Mouse (Mus musculus): ENCODE results near the gene Ugt1a6a. TPM values are rescaled to one million over a fixed set of nuclear protein-coding genes. Genes with fewer than 3 reads are reported as not detected.
"Not testable (repeated sequence)": the region's sequence is repeated elsewhere in the genome, so short reads cannot be mapped to it uniquely, and the experiment has no call there.

Ugt1a6a gene
- 3.7 and 3.9 TPM in 2 replicates for polyA plus RNA-seq (2015; fragmentation: Nextera tagmentation; extraction: Ambion mirVana)

DNA sequence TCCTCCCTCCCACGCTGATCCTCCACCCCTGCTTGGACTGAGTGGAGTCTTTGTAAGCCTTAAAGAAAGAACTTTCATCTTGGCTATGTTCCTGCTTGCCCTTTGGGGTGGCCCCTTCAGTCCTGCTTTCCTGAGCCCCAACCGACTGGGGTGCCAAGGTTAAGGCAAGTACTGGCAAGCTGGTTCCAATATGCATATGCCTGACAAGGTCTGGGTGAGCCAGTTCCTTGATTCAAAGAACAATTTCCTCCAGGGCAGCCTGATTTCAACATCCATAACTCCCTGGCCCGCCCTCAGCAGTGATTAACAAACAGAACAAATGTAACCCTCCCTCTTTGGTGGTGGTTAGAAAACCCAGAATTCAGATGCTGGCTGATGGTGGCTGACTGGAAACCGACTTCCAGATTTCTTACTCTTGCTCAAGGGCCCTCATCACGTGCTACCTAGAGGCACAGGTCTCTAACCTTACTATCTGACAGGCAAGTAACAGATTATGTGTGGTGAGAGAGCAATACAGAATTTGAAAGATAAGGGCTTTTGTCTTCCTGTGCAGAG, at the start of gene Ugt1a6a:
TSS of gene Ugt1a6a (plus strand) at position 353 of the 555 bp plus-strand sequence.
- peak; percentile 70 for ATAC-seq (ENCODE audit: low read depth)
- H3K27me3 ChIP-seq (ENCODE audit: control insufficient read depth, insufficient read depth, low read depth, low read length); H3K4me1 ChIP-seq (replicated peaks; ENCODE audit: control insufficient read depth, insufficient read depth, low read length); H3K36me3 ChIP-seq (ENCODE audit: control insufficient read depth, insufficient read depth, low read length); H3K9ac ChIP-seq (ENCODE audit: low read length); H3K4me3 ChIP-seq (ENCODE audit: low read length); H3K4me2 ChIP-seq (ENCODE audit: low read depth, low read length); H3K9me3 ChIP-seq (ENCODE audit: control insufficient read depth, low read length): not testable (repeated sequence)
- peak within 1 kb of the TSS; percentile 75 for H3K27ac ChIP-seq (ENCODE audit: low read length)
- WGBS, result 24% methylated on average over 4 of the region's 5 CpGs

DNA sequence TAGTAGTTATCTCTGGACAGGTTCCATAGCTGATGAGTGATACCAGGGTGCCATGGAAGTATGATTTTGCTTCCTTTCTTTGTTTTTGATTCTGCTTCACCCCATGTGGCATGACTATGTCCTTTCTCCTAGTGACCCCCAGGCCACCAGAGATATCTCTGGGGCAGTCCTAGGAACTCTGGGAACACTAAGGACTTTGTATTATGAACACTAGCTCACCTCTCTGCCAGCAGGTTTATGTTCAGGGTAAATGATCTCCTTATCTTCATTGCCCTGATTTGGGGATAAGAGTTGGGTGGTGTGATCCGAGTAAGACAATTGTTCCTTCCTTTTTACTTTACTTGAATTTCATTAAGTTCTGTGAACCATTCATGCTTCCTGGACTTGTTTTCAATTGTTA, 48.5 kb upstream of the Ugt1a6a start:
- ATAC-seq (ENCODE audit: low read depth), result no peak
- WGBS, result 56% methylated on average over 1 of the region's 1 CpGs
- no peak overlapping the region for H3K4me2 ChIP-seq (ENCODE audit: low read depth, low read length)
- no peaks in the 10 kb centered on the region for H3K27me3 ChIP-seq (ENCODE audit: control insufficient read depth, insufficient read depth, low read depth, low read length)
- no peaks in the 10 kb centered on the region for H3K36me3 ChIP-seq (ENCODE audit: control insufficient read depth, insufficient read depth, low read length)
- H3K27ac ChIP-seq (ENCODE audit: low read length), result no peak overlapping the region
- H3K4me3 ChIP-seq (ENCODE audit: low read length), result no peak overlapping the region
- no peaks in the 10 kb centered on the region for H3K9me3 ChIP-seq (ENCODE audit: control insufficient read depth, low read length)
- H3K4me1 ChIP-seq (replicated peaks; ENCODE audit: control insufficient read depth, insufficient read depth, low read length), result no peaks in the 10 kb centered on the region
- no peak overlapping the region for H3K9ac ChIP-seq (ENCODE audit: low read length)

DNA sequence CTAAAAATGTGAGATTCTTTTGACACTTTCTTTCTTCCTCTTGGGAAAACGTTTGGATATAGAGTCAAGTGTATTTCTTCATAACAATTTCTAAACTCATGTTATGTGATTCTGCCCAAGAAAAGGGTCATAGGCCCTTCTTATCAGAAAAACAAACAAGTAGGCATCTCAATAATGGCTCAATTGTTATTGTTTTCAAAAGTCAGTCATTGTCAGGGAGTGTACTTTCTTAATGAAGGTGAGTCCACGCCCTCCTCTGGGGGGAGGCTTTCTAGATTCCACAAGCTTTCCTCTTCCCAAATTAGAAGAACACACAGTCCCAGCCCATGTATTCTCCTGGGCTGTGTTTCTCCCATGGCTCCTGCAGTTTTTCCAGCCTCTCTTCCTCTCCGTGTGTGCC, 47.1 kb upstream of the Ugt1a6a start, which contains the start of gene Ugt1a8:
TSS of gene Ugt1a8 (plus strand) at position 301 of the 400 bp plus-strand sequence.
- WGBS, result 70% methylated on average over 3 of the region's 3 CpGs

DNA sequence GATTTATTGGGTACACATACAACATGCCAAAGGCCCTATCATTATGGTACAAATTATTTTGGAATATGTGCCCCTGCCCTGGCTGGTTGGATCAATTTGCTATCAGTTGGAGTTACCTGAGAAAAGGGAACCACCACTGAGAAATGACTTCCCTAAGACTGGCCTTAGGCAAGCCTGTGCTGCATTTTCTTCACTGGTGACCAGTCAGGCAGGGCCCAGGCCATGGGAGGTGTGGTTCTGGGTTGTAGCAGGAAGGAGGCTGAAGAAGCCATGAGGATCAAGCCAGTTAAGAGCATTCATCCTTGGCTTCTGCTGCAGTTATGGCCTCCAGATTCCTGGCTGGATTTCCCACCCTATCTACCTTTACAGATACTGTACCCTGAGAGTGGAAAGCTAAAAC, 42.3 kb upstream of the Ugt1a6a start:
- Histone ChIP-seq H3K27me3 (ENCODE audit: control insufficient read depth, insufficient read depth, low read depth, low read length) (no peaks in the 10 kb centered on the region), H3K4me2 (ENCODE audit: low read depth, low read length) (no peak overlapping the region), H3K9me3 (ENCODE audit: control insufficient read depth, low read length) (no peaks in the 10 kb centered on the region), H3K36me3 (ENCODE audit: control insufficient read depth, insufficient read depth, low read length) (no peaks in the 10 kb centered on the region), H3K9ac (ENCODE audit: low read length) (no peak overlapping the region), H3K4me1 (replicated peaks; ENCODE audit: control insufficient read depth, insufficient read depth, low read length) (peaks cover 2% of the 10 kb centered on the region; the same call in 1 of the 2 replicates), H3K4me3 (ENCODE audit: low read length) (no peak overlapping the region), H3K27ac (ENCODE audit: low read length) (no peak overlapping the region)
- no peak for ATAC-seq (ENCODE audit: low read depth)

More for the DNA sequence above, 47.1 kb upstream of the Ugt1a6a start, which contains the start of gene Ugt1a8:
- H3K9ac ChIP-seq (ENCODE audit: low read length), result no peak within 1 kb of the TSS
- ATAC-seq (ENCODE audit: low read depth), result no peak
- H3K27ac ChIP-seq (ENCODE audit: low read length), result no peak within 1 kb of the TSS
- no peaks in the 10 kb centered on the region for H3K9me3 ChIP-seq (ENCODE audit: control insufficient read depth, low read length)
- H3K4me2 ChIP-seq (ENCODE audit: low read depth, low read length), result no peak within 1 kb of the TSS
- no peaks in the 10 kb centered on the region for H3K36me3 ChIP-seq (ENCODE audit: control insufficient read depth, insufficient read depth, low read length)
- no peaks in the 10 kb centered on the region for H3K4me1 ChIP-seq (replicated peaks; ENCODE audit: control insufficient read depth, insufficient read depth, low read length)
- no peak within 1 kb of the TSS for H3K4me3 ChIP-seq (ENCODE audit: low read length)
- no peaks in the 10 kb centered on the region for H3K27me3 ChIP-seq (ENCODE audit: control insufficient read depth, insufficient read depth, low read depth, low read length)

DNA sequence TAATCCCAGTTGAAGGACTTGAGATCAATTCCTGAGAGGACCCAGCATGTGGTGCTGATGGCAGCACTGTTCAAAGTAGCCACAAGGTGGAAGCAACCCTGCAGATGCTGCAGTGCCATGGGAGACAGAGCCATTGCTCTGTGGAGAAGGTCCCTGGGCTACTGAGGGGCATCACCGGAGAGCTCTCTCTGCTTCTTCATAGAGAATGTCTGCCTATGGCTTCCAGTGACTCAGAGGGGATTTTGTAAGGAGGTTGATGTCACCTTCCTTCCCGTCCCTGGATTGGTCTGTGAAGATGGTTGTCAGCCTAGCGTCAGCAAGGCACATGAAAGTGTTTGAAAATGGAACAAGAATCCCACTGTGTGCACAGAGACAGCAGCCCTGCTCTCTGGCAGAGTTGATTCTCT, 40.3 kb upstream of the Ugt1a6a start:
- peak overlapping the region; percentile 57 for H3K27ac ChIP-seq (ENCODE audit: low read length)
- not testable (repeated sequence) for H3K9me3 ChIP-seq (ENCODE audit: control insufficient read depth, low read length); H3K4me1 ChIP-seq (replicated peaks; ENCODE audit: control insufficient read depth, insufficient read depth, low read length); H3K4me2 ChIP-seq (ENCODE audit: low read depth, low read length); H3K4me3 ChIP-seq (ENCODE audit: low read length); H3K9ac ChIP-seq (ENCODE audit: low read length); H3K36me3 ChIP-seq (ENCODE audit: control insufficient read depth, insufficient read depth, low read length); H3K27me3 ChIP-seq (ENCODE audit: control insufficient read depth, insufficient read depth, low read depth, low read length)
- ATAC-seq (ENCODE audit: low read depth), result peak; percentile 41; the same call in 1 of the 2 replicates
- WGBS, result 58% methylated on average over 3 of the region's 3 CpGs

DNA sequence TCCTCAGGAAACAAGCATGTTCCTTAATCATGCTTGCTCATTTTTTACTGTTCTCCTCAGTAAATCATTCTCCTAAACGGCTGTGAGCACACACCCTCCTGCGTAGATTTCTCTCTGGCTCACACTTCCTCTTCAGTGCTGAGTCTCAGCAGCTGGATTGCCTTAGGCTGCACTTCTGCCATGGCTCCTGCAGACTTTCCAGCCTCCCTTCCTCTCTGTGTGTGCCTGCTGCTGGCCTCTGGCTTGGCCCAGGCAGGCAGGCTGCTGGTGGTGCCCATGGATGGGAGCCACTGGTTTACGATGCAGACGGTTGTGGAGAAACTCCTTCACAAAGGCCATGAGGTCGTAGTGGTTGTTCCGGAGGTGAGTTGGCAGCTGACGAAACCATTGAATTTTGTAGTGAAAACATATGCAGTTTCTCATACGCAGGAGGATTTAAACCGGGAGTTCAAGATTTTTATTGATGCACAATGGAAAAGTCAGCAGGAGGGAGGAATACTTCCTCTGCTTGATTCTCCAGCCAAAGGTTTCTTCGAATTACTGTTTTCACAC, 39.6 kb upstream of the Ugt1a6a start, which contains the start of gene Ugt1a7c:
TSS of gene Ugt1a7c (plus strand) at position 122 of the 552 bp plus-strand sequence.
- WGBS, result 28% methylated on average over 10 of the region's 10 CpGs
- Histone ChIP-seq H3K27ac (ENCODE audit: low read length) (peak within 1 kb of the TSS; percentile 57), H3K27me3 (ENCODE audit: control insufficient read depth, insufficient read depth, low read depth, low read length) (no peaks in the 10 kb centered on the region), H3K4me1 (replicated peaks; ENCODE audit: control insufficient read depth, insufficient read depth, low read length) (peaks cover 2% of the 10 kb centered on the region; the same call in 1 of the 2 replicates), H3K4me3 (ENCODE audit: low read length) (no peak within 1 kb of the TSS), H3K36me3 (ENCODE audit: control insufficient read depth, insufficient read depth, low read length) (no peaks in the 10 kb centered on the region), H3K4me2 (ENCODE audit: low read depth, low read length) (no peak within 1 kb of the TSS), H3K9ac (ENCODE audit: low read length) (no peak within 1 kb of the TSS), H3K9me3 (ENCODE audit: control insufficient read depth, low read length) (no peaks in the 10 kb centered on the region)
- peak; percentile 97 for ATAC-seq (ENCODE audit: low read depth)

DNA sequence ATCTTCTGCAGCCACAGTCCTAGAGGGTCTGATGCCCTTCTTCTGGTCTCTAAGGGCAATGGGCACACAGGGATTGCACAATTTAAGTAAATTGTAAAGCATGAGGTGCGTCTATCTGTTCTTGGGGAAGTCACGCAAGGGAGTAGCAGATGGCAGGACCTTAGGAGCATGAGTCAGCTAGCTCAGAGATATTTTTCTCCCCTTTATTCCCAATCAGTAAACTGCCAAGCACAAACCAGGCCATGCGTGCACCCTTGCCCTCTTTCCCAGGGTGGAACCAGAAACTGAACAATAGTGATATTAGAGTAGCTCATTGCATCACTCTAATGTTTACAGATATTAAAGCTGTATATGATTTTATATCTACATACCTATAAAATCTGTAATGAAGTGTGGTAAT, 36.1 kb upstream of the Ugt1a6a start:
- H3K9me3 ChIP-seq (ENCODE audit: control insufficient read depth, low read length); H3K4me1 ChIP-seq (replicated peaks; ENCODE audit: control insufficient read depth, insufficient read depth, low read length); H3K27ac ChIP-seq (ENCODE audit: low read length); H3K27me3 ChIP-seq (ENCODE audit: control insufficient read depth, insufficient read depth, low read depth, low read length); H3K4me3 ChIP-seq (ENCODE audit: low read length); H3K9ac ChIP-seq (ENCODE audit: low read length); H3K4me2 ChIP-seq (ENCODE audit: low read depth, low read length); H3K36me3 ChIP-seq (ENCODE audit: control insufficient read depth, insufficient read depth, low read length); ATAC-seq (ENCODE audit: low read depth): not testable (repeated sequence)
- WGBS, result 84% methylated on average over 3 of the region's 3 CpGs

DNA sequence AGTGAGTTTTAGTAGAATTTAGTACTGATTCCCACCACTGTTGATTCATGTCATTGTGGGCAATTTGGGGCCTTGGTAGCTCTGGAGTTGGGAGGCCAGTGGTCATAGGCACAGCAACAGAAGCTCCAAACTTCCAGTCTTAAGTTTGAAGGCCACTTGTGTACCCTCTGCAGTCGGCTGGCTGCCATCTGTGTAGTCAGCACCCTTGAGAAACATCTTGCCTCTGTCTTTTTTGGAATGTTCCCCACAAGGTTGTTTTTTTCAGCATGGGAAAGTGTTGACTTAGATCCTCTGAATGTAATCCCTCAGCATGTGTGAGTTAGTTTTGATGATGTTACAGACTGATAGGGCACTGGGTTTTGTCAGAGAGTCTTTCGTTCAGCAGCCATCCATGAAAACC, 34.9 kb upstream of the Ugt1a6a start:
- H3K9me3 ChIP-seq (ENCODE audit: control insufficient read depth, low read length); H3K4me1 ChIP-seq (replicated peaks; ENCODE audit: control insufficient read depth, insufficient read depth, low read length); H3K4me2 ChIP-seq (ENCODE audit: low read depth, low read length); H3K9ac ChIP-seq (ENCODE audit: low read length); H3K27me3 ChIP-seq (ENCODE audit: control insufficient read depth, insufficient read depth, low read depth, low read length); H3K27ac ChIP-seq (ENCODE audit: low read length); ATAC-seq (ENCODE audit: low read depth); H3K4me3 ChIP-seq (ENCODE audit: low read length); H3K36me3 ChIP-seq (ENCODE audit: control insufficient read depth, insufficient read depth, low read length): not testable (repeated sequence)
- 74% methylated on average over 2 of the region's 2 CpGs for WGBS

DNA sequence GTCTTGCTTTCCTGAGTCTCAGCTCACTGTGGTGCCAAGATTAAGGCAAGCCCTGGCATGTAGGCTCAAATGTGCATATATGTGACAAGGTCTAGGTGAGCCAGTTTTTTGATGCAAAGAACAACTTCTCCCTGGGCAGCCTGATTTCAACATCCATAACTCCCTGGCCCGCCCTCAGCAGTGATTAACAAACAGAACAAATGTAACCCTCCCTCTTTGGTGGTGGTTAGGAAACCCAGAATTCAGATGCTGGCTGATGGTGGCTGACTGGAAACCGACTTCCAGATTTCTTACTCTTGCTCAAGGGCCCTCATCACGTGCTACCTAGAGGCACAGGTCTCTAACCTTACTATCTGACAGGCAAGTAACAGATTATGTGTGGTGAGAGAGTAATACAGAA, 31.6 kb upstream of the Ugt1a6a start, which contains the start of gene Ugt1a6b:
TSS of gene Ugt1a6b (plus strand) at position 234 of the 400 bp plus-strand sequence.
- not testable (repeated sequence) for H3K9me3 ChIP-seq (ENCODE audit: control insufficient read depth, low read length); H3K4me2 ChIP-seq (ENCODE audit: low read depth, low read length); H3K4me1 ChIP-seq (replicated peaks; ENCODE audit: control insufficient read depth, insufficient read depth, low read length); H3K36me3 ChIP-seq (ENCODE audit: control insufficient read depth, insufficient read depth, low read length); H3K9ac ChIP-seq (ENCODE audit: low read length); H3K27me3 ChIP-seq (ENCODE audit: control insufficient read depth, insufficient read depth, low read depth, low read length); H3K4me3 ChIP-seq (ENCODE audit: low read length); H3K27ac ChIP-seq (ENCODE audit: low read length)
- 33% methylated on average over 2 of the region's 3 CpGs for WGBS
- peak; percentile 51 for ATAC-seq (ENCODE audit: low read depth)
